Mouse (Mus musculus) ES-Bruce4 (cell line): ENCODE results near the gene Sertad2. TPM values are rescaled to one million over a fixed set of nuclear protein-coding genes. Genes with fewer than 3 reads are reported as not detected.

ENCODE experiments used
- H3K27ac ChIP-seq: 2 replicates; pipeline ENCODE4 v1.5.1; 2012; ENCODE audit warnings: low read length, inconsistent platforms; ENCODE audit not compliant: insufficient read depth
- H3K27me3 ChIP-seq: 2 replicates; pipeline ENCODE4 v1.6.1; 2012; ENCODE audit warnings: mild to moderate bottlenecking, low read length, inconsistent platforms; ENCODE audit not compliant: control insufficient read depth, poor library complexity, insufficient read depth, severe bottlenecking
- H3K36me3 ChIP-seq: 2 replicates; pipeline ENCODE4 v1.6.1; 2012; ENCODE audit warnings: inconsistent platforms, mild to moderate bottlenecking, low read length, moderate library complexity; ENCODE audit not compliant: control insufficient read depth, poor library complexity, insufficient read depth, severe bottlenecking
- H3K4me1 ChIP-seq: one replicate; pipeline ENCODE4 v1.8.1; 2011; ENCODE audit warnings: low read length; ENCODE audit not compliant: control insufficient read depth, insufficient read depth
- H3K4me3 ChIP-seq: 2 replicates; pipeline ENCODE4 v1.5.1; 2011; ENCODE audit warnings: low read depth, mild to moderate bottlenecking, low read length
- H3K9ac ChIP-seq: 2 replicates; pipeline ENCODE4 v1.6.1; 2012; ENCODE audit warnings: low read depth, mild to moderate bottlenecking, inconsistent platforms; ENCODE audit not compliant: poor library complexity, severe bottlenecking
- H3K9me3 ChIP-seq: replicated peaks from 2 replicates; pipeline ENCODE4 v1.6.1; 2012; ENCODE audit warnings: mild to moderate bottlenecking, low read length, inconsistent platforms; ENCODE audit not compliant: control insufficient read depth, poor library complexity, insufficient read depth, severe bottlenecking
- CTCF ChIP-seq: IDR thresholded peaks from one replicate; pipeline ENCODE4 v1.8.1; 2011; ENCODE audit warnings: low read depth, low read length
- EP300 ChIP-seq: IDR thresholded peaks from 2 replicates; pipeline ENCODE4 v1.6.1; 2011; ENCODE audit warnings: low read depth, low read length; ENCODE audit not compliant: insufficient read depth
- POLR2A ChIP-seq: IDR thresholded peaks from one replicate; pipeline ENCODE4 v1.8.1; 2011; ENCODE audit warnings: low read length; ENCODE audit not compliant: insufficient read depth
- polyA plus RNA-seq: library from polyadenylated mRNA; stranded (reverse); fragments of >200 nt; gene quantifications from 2 replicates; pipeline ENCODE4 v1.2.4, GENCODE M21; 2011; ENCODE audit warnings: low read depth; ENCODE audit not compliant: missing spikeins, insufficient read depth, insufficient read length

The Sertad2 gene
- polyA plus RNA-seq, 1 experiment = 23.1 TPM

- H3K27me3 ChIP-seq = no peaks in the 10 kb centered on the region
- H3K36me3 ChIP-seq = no peaks in the 10 kb centered on the region
- no peak overlapping the region for H3K4me3 ChIP-seq
- H3K9me3 ChIP-seq = no peaks in the 10 kb centered on the region
- no peaks in the 10 kb centered on the region for H3K4me1 ChIP-seq
- H3K27ac ChIP-seq = no peak overlapping the region
- H3K9ac ChIP-seq = no peak overlapping the region
- TF ChIP-seq EP300 (no peak), CTCF (no peak), POLR2A (no peak)
Observed at GRCm38 (mm10) chr11:20616103-20616502, 73.0 kb downstream of the Sertad2 start.

GRCm38 (mm10) chr11:20627146-20627545, 84.1 kb downstream of the Sertad2 start:
- no peaks in the 10 kb centered on the region for H3K27me3 ChIP-seq
- no peak overlapping the region for H3K4me3 ChIP-seq
- no peak overlapping the region for H3K27ac ChIP-seq
- no peak for TF ChIP-seq EP300
- TF ChIP-seq POLR2A = no peak
- TF ChIP-seq CTCF = no peak
- H3K36me3 ChIP-seq = no peaks in the 10 kb centered on the region
- no peaks in the 10 kb centered on the region for H3K4me1 ChIP-seq
- H3K9ac ChIP-seq = no peak overlapping the region
- H3K9me3 ChIP-seq = no peaks in the 10 kb centered on the region

- H3K9me3 ChIP-seq = no peaks in the 10 kb centered on the region
- no peaks in the 10 kb centered on the region for H3K36me3 ChIP-seq
- TF ChIP-seq EP300 (no peak), POLR2A (no peak), CTCF (no peak)
- no peaks in the 10 kb centered on the region for H3K4me1 ChIP-seq
- no peak overlapping the region for H3K9ac ChIP-seq
- H3K27ac ChIP-seq = no peak overlapping the region
- H3K27me3 ChIP-seq = no peaks in the 10 kb centered on the region
- H3K4me3 ChIP-seq = no peak overlapping the region
Observed at GRCm38 (mm10) chr11:20628216-20628615, 85.2 kb downstream of the Sertad2 start.

- Histone ChIP-seq H3K4me1 (peaks cover 2% of the 10 kb centered on the region), H3K9ac (no peak overlapping the region), H3K27me3 (no peaks in the 10 kb centered on the region), H3K4me3 (no peak overlapping the region), H3K27ac (no peak overlapping the region), H3K36me3 (no peaks in the 10 kb centered on the region), H3K9me3 (no peaks in the 10 kb centered on the region)
- TF ChIP-seq CTCF (no peak), EP300 (no peak), POLR2A (no peak)
Observed at GRCm38 (mm10) chr11:20629700-20630099, 86.6 kb downstream of the Sertad2 start.

GRCm38 (mm10) chr11:20631026-20631940, 88.2 kb downstream of the Sertad2 start:
- Histone ChIP-seq H3K9me3 (no peaks in the 10 kb centered on the region), H3K4me1 (peaks cover 4% of the 10 kb centered on the region), H3K27ac (peak overlapping the region; percentile 71), H3K36me3 (no peaks in the 10 kb centered on the region), H3K9ac (peak overlapping the region; percentile 96), H3K27me3 (no peaks in the 10 kb centered on the region), H3K4me3 (peak overlapping the region; percentile 89)
- TF ChIP-seq EP300 = no peak; the same call in 1 of the 2 replicates
- TF ChIP-seq POLR2A = peak; percentile 64

GRCm38 (mm10) chr11:20631941-20632618, 89.0 kb downstream of the Sertad2 start:
- no peaks in the 10 kb centered on the region for H3K9me3 ChIP-seq
- H3K4me3 ChIP-seq = peak overlapping the region; percentile 94
- no peaks in the 10 kb centered on the region for H3K27me3 ChIP-seq
- peak overlapping the region; percentile 96 for H3K9ac ChIP-seq
- no peaks in the 10 kb centered on the region for H3K36me3 ChIP-seq
- peaks cover 4% of the 10 kb centered on the region for H3K4me1 ChIP-seq
- no peak for TF ChIP-seq EP300
- TF ChIP-seq POLR2A = no peak
- TF ChIP-seq CTCF = no peak
- peak overlapping the region; percentile 80 for H3K27ac ChIP-seq
